Mouse (Mus musculus): ENCODE results near the gene Casp9. TPM values are rescaled to one million over a fixed set of nuclear protein-coding genes. Genes with fewer than 3 reads are reported as not detected.

The Casp9 gene
- polyA plus RNA-seq, 1 experiment from 2014 or later: 21.1 TPM

GRCm38 (mm10) chr4:141781201-141781985 lies 12.0 kb upstream of the Casp9 start:
- ATAC-seq (ENCODE audit: insufficient number of reproducible peaks, low FRiP score): no peak
- Histone ChIP-seq H3K36me3 (peaks cover 96% of the 10 kb centered on the region), H3K27me3 (replicated peaks) (no peaks in the 10 kb centered on the region), H3K4me1 (replicated peaks) (no peaks in the 10 kb centered on the region), H3K4me2 (no peak overlapping the region), H3K27ac (ENCODE audit: poor library complexity, severe bottlenecking) (no peak overlapping the region), H3K4me3 (no peak overlapping the region), H3K9me3 (replicated peaks) (no peaks in the 10 kb centered on the region), H3K9ac (no peak overlapping the region)
- 93% methylated on average over 8 of the region's 8 CpGs for WGBS

GRCm38 (mm10) chr4:141784835-141785234 lies 8.6 kb upstream of the Casp9 start:
- peaks cover 81% of the 10 kb centered on the region for H3K36me3 ChIP-seq
- no peaks in the 10 kb centered on the region for H3K27me3 ChIP-seq (replicated peaks)
- no peak overlapping the region for H3K9ac ChIP-seq

GRCm38 (mm10) chr4:141786141-141786540 lies 7.3 kb upstream of the Casp9 start:
- no peak overlapping the region for H3K27ac ChIP-seq (ENCODE audit: poor library complexity, severe bottlenecking)
- no peaks in the 10 kb centered on the region for H3K9me3 ChIP-seq (replicated peaks)
- H3K4me2 ChIP-seq: no peak overlapping the region
- ATAC-seq (ENCODE audit: insufficient number of reproducible peaks, low FRiP score): no peak
- H3K36me3 ChIP-seq: peaks cover 67% of the 10 kb centered on the region
- H3K4me3 ChIP-seq: no peak overlapping the region
- WGBS: 90% methylated on average over 13 of the region's 13 CpGs
- H3K4me1 ChIP-seq (replicated peaks): peaks cover 9% of the 10 kb centered on the region
- no peak overlapping the region for H3K9ac ChIP-seq
- no peaks in the 10 kb centered on the region for H3K27me3 ChIP-seq (replicated peaks)

More at GRCm38 (mm10) chr4:141784835-141785234, 8.6 kb upstream of the Casp9 start:
- H3K27ac ChIP-seq (ENCODE audit: poor library complexity, severe bottlenecking): no peak overlapping the region
- no peak overlapping the region for H3K4me3 ChIP-seq
- H3K4me1 ChIP-seq (replicated peaks): peaks cover 4% of the 10 kb centered on the region
- H3K4me2 ChIP-seq: no peak overlapping the region
- no peaks in the 10 kb centered on the region for H3K9me3 ChIP-seq (replicated peaks)
- 85% methylated on average over 5 of the region's 5 CpGs for WGBS
- ATAC-seq (ENCODE audit: insufficient number of reproducible peaks, low FRiP score): no peak

- Histone ChIP-seq H3K27me3 (replicated peaks) (no peaks in the 10 kb centered on the region), H3K4me2 (no peak overlapping the region), H3K27ac (ENCODE audit: poor library complexity, severe bottlenecking) (no peak overlapping the region), H3K9ac (no peak overlapping the region), H3K36me3 (peaks cover 58% of the 10 kb centered on the region), H3K4me1 (replicated peaks) (peaks cover 10% of the 10 kb centered on the region), H3K9me3 (replicated peaks) (no peaks in the 10 kb centered on the region), H3K4me3 (no peak overlapping the region)
- WGBS: 85% methylated on average over 6 of the region's 6 CpGs
- no peak for ATAC-seq (ENCODE audit: insufficient number of reproducible peaks, low FRiP score)
These were observed 6.4 kb upstream of the Casp9 start for GRCm38 (mm10) chr4:141787046-141787445.

- no peak for ATAC-seq (ENCODE audit: insufficient number of reproducible peaks, low FRiP score)
- Histone ChIP-seq H3K9me3 (replicated peaks) (no peaks in the 10 kb centered on the region), H3K27me3 (replicated peaks) (no peaks in the 10 kb centered on the region), H3K36me3 (peaks cover 54% of the 10 kb centered on the region), H3K4me1 (replicated peaks) (peaks cover 10% of the 10 kb centered on the region), H3K4me3 (no peak overlapping the region), H3K27ac (ENCODE audit: poor library complexity, severe bottlenecking) (no peak overlapping the region), H3K4me2 (no peak overlapping the region), H3K9ac (no peak overlapping the region)
- 90% methylated on average over 7 of the region's 7 CpGs for whole genome bisulfite sequencing
These were observed 6.0 kb upstream of the Casp9 start for GRCm38 (mm10) chr4:141787462-141787861.

GRCm38 (mm10) chr4:141789564-141790218 lies 3.7 kb upstream of the Casp9 start:
- Histone ChIP-seq H3K27me3 (replicated peaks) (no peaks in the 10 kb centered on the region), H3K4me1 (replicated peaks) (peaks cover 10% of the 10 kb centered on the region), H3K4me2 (peak overlapping the region; percentile 92), H3K27ac (ENCODE audit: poor library complexity, severe bottlenecking) (peak overlapping the region; percentile 82; the same call in 1 of the 2 replicates), H3K9me3 (replicated peaks) (no peaks in the 10 kb centered on the region), H3K9ac (peak overlapping the region; percentile 97), H3K36me3 (peaks cover 32% of the 10 kb centered on the region), H3K4me3 (peak overlapping the region; percentile 98)
- WGBS: 36% methylated on average over 3 of the region's 3 CpGs
- no peak for ATAC-seq (ENCODE audit: insufficient number of reproducible peaks, low FRiP score)

- Histone ChIP-seq H3K36me3 (peaks cover 23% of the 10 kb centered on the region), H3K4me2 (peak within 1 kb of the TSS; percentile 92), H3K4me1 (replicated peaks) (peaks cover 18% of the 10 kb centered on the region), H3K9me3 (replicated peaks) (no peaks in the 10 kb centered on the region), H3K9ac (peak within 1 kb of the TSS; percentile 97), H3K27me3 (replicated peaks) (no peaks in the 10 kb centered on the region), H3K27ac (ENCODE audit: poor library complexity, severe bottlenecking) (peak within 1 kb of the TSS; percentile 82), H3K4me3 (peak within 1 kb of the TSS; percentile 98)
- peak; percentile 87 for ATAC-seq (ENCODE audit: insufficient number of reproducible peaks, low FRiP score)
- WGBS: under 1% methylated on average over 42 of the region's 42 CpGs
These were observed 2.9 kb upstream of the Casp9 start, which contains the start of gene Dnajc16 for GRCm38 (mm10) chr4:141790524-141790990. Gene Dnajc16, minus strand, starts transcription at chr4:141790931.

GRCm38 (mm10) chr4:141791486-141791885 lies 1.9 kb upstream of the Casp9 start:
- Histone ChIP-seq H3K9ac (no peak overlapping the region), H3K9me3 (replicated peaks) (no peaks in the 10 kb centered on the region), H3K27ac (ENCODE audit: poor library complexity, severe bottlenecking) (no peak overlapping the region), H3K36me3 (peaks cover 20% of the 10 kb centered on the region; the same call in 1 of the 2 replicates), H3K4me2 (no peak overlapping the region), H3K4me3 (no peak overlapping the region), H3K4me1 (replicated peaks) (peaks cover 19% of the 10 kb centered on the region), H3K27me3 (replicated peaks) (no peaks in the 10 kb centered on the region)
- WGBS: 89% methylated on average over 7 of the region's 7 CpGs
- ATAC-seq (ENCODE audit: insufficient number of reproducible peaks, low FRiP score): no peak

GRCm38 (mm10) chr4:141791951-141792350 lies 1.5 kb upstream of the Casp9 start:
- Histone ChIP-seq H3K27ac (ENCODE audit: poor library complexity, severe bottlenecking) (no peak overlapping the region), H3K36me3 (peaks cover 20% of the 10 kb centered on the region), H3K27me3 (replicated peaks) (no peaks in the 10 kb centered on the region), H3K4me3 (no peak overlapping the region), H3K4me1 (replicated peaks) (peaks cover 19% of the 10 kb centered on the region), H3K9me3 (replicated peaks) (no peaks in the 10 kb centered on the region), H3K9ac (no peak overlapping the region), H3K4me2 (no peak overlapping the region)
- 79% methylated on average over 8 of the region's 8 CpGs for WGBS
- ATAC-seq (ENCODE audit: insufficient number of reproducible peaks, low FRiP score): no peak

GRCm38 (mm10) chr4:141792554-141793281 lies 694 bp upstream of the Casp9 start:
- Histone ChIP-seq H3K36me3 (peaks cover 22% of the 10 kb centered on the region), H3K27me3 (replicated peaks) (no peaks in the 10 kb centered on the region), H3K4me2 (peak overlapping the region; percentile 69), H3K4me1 (replicated peaks) (peaks cover 19% of the 10 kb centered on the region), H3K27ac (ENCODE audit: poor library complexity, severe bottlenecking) (peak overlapping the region; percentile 94), H3K4me3 (peak overlapping the region; percentile 72), H3K9ac (peak overlapping the region; percentile 55; the same call in 1 of the 2 replicates), H3K9me3 (replicated peaks) (no peaks in the 10 kb centered on the region)
- no peak for ATAC-seq (ENCODE audit: insufficient number of reproducible peaks, low FRiP score)
- WGBS: 11% methylated on average over 10 of the region's 10 CpGs

- H3K27ac ChIP-seq (ENCODE audit: poor library complexity, severe bottlenecking): peak overlapping the region; percentile 94
- peak overlapping the region; percentile 72 for H3K4me3 ChIP-seq
- ATAC-seq (ENCODE audit: insufficient number of reproducible peaks, low FRiP score): no peak
- H3K36me3 ChIP-seq: peaks cover 27% of the 10 kb centered on the region
- peaks cover 19% of the 10 kb centered on the region for H3K4me1 ChIP-seq (replicated peaks)
- H3K27me3 ChIP-seq (replicated peaks): no peaks in the 10 kb centered on the region
- peak overlapping the region; percentile 74 for H3K9ac ChIP-seq
- H3K9me3 ChIP-seq (replicated peaks): no peaks in the 10 kb centered on the region
- peak overlapping the region; percentile 69 for H3K4me2 ChIP-seq
- WGBS: 11% methylated on average over 5 of the region's 5 CpGs
These were observed 732 bp downstream of the Casp9 start for GRCm38 (mm10) chr4:141794152-141794535.
